Mouse (Mus musculus) neural tube, embryonic 13.5 days (tissue): ENCODE results near the gene Cep295nl. TPM values are rescaled to one million over a fixed set of nuclear protein-coding genes. Genes with fewer than 3 reads are reported as not detected.
A peak's percentile ranks its signal among the peaks of the same experiment; 100 is the strongest.

ENCODE experiments used
- ATAC-seq: fragments of 200-750 bp; cut with Nextera tagmentation; 2 replicates; pipeline ENCODE4 v1.8.0; 2017; ENCODE audit warnings: low read depth, mild to moderate bottlenecking, moderate TSS enrichment, moderate library complexity
- H3K27ac ChIP-seq: fragments of 300-500 bp; sonication (generic); replicated peaks from 2 replicates; pipeline ENCODE4 v1.5.1; 2015; ENCODE audit warnings: moderate library complexity, mild to moderate bottlenecking, inconsistent platforms
- H3K27me3 ChIP-seq: fragments of 300-500 bp; sonication (generic); 2 replicates; pipeline ENCODE4 v1.6.1; 2015; ENCODE audit warnings: mild to moderate bottlenecking, inconsistent platforms
- H3K36me3 ChIP-seq: fragments of 300-500 bp; sonication (generic); 2 replicates; pipeline ENCODE4 v1.6.1; 2015; ENCODE audit warnings: mild to moderate bottlenecking, inconsistent platforms
- H3K4me1 ChIP-seq: fragments of 300-500 bp; sonication (generic); replicated peaks from 2 replicates; pipeline ENCODE4 v1.6.1; 2015; ENCODE audit warnings: inconsistent platforms
- H3K4me2 ChIP-seq: fragments of 300-500 bp; sonication (generic); 2 replicates; pipeline ENCODE4 v1.6.1; 2015; ENCODE audit warnings: inconsistent platforms, mild to moderate bottlenecking, moderate library complexity
- H3K4me3 ChIP-seq: fragments of 300-500 bp; sonication (generic); 2 replicates; pipeline ENCODE4 v1.5.1; 2015; ENCODE audit warnings: mild to moderate bottlenecking, inconsistent platforms
- H3K9ac ChIP-seq: fragments of 300-500 bp; sonication (generic); 2 replicates; pipeline ENCODE4 v1.6.1; 2015; ENCODE audit warnings: moderate library complexity, mild to moderate bottlenecking, inconsistent platforms
- H3K9me3 ChIP-seq: fragments of 300-500 bp; sonication (generic); 2 replicates; pipeline ENCODE4 v1.6.1; 2016; ENCODE audit warnings: inconsistent platforms
- WGBS: fragments of 180-500 bp; shearing (Covaris S2); methylation state at CpG from one replicate; pipeline ENCODE4 v1.1.7; 2015; 5-methylcytosine and 5-hydroxymethylcytosine counted together
- polyA plus RNA-seq: library from polyadenylated mRNA; unstranded; fragments of >200 nt; fragmentation: Nextera tagmentation; extraction: Ambion mirVana; gene quantifications from 2 replicates; pipeline ENCODE4 v1.2.1, GENCODE M21; 2015

Cep295nl gene
- polyA plus RNA-seq, 1 experiment from 2014 or later = 0.13 TPM

- peak; percentile 75 for ATAC-seq
- Histone ChIP-seq H3K4me1 (peaks cover 38% of the 10 kb centered on the region), H3K36me3 (no peaks in the 10 kb centered on the region), H3K4me2 (peak overlapping the region; percentile 87), H3K9ac (peak overlapping the region; percentile 95), H3K9me3 (no peaks in the 10 kb centered on the region), H3K27ac (peak overlapping the region; percentile 89), H3K27me3 (no peaks in the 10 kb centered on the region), H3K4me3 (peak overlapping the region; percentile 75)
- under 1% methylated on average over 33 of the region's 47 CpGs for WGBS
Measured at GRCm38 (mm10) chr11:118354636-118355191, 12.4 kb upstream of the Cep295nl start.

- Histone ChIP-seq H3K4me1 (peaks cover 64% of the 10 kb centered on the region), H3K36me3 (no peaks in the 10 kb centered on the region), H3K27me3 (no peaks in the 10 kb centered on the region), H3K4me3 (no peak overlapping the region), H3K27ac (no peak overlapping the region), H3K4me2 (no peak overlapping the region), H3K9me3 (no peaks in the 10 kb centered on the region), H3K9ac (no peak overlapping the region)
- WGBS = 84% methylated on average over 5 of the region's 5 CpGs
- ATAC-seq = no peak
Measured at GRCm38 (mm10) chr11:118349494-118349893, 7.2 kb upstream of the Cep295nl start.

GRCm38 (mm10) chr11:118348877-118349276 is 6.6 kb upstream of the Cep295nl start:
- peaks cover 60% of the 10 kb centered on the region for H3K4me1 ChIP-seq
- H3K36me3 ChIP-seq = no peaks in the 10 kb centered on the region
- no peak overlapping the region for H3K4me2 ChIP-seq
- H3K9me3 ChIP-seq = no peaks in the 10 kb centered on the region
- no peak overlapping the region for H3K4me3 ChIP-seq
- ATAC-seq = no peak
- no peak overlapping the region for H3K9ac ChIP-seq
- 73% methylated on average over 5 of the region's 5 CpGs for WGBS
- no peaks in the 10 kb centered on the region for H3K27me3 ChIP-seq
- H3K27ac ChIP-seq = no peak overlapping the region

GRCm38 (mm10) chr11:118348419-118348818 is 6.1 kb upstream of the Cep295nl start:
- 68% methylated on average over 3 of the region's 3 CpGs for WGBS
- Histone ChIP-seq H3K27ac (no peak overlapping the region), H3K36me3 (no peaks in the 10 kb centered on the region), H3K9ac (no peak overlapping the region), H3K4me3 (no peak overlapping the region), H3K27me3 (no peaks in the 10 kb centered on the region), H3K4me1 (peaks cover 60% of the 10 kb centered on the region), H3K4me2 (no peak overlapping the region), H3K9me3 (no peaks in the 10 kb centered on the region)
- ATAC-seq = no peak

- 88% methylated on average over 12 of the region's 12 CpGs for WGBS
- Histone ChIP-seq H3K9ac (no peak overlapping the region), H3K4me2 (no peak overlapping the region), H3K36me3 (no peaks in the 10 kb centered on the region), H3K9me3 (no peaks in the 10 kb centered on the region), H3K4me3 (no peak overlapping the region), H3K4me1 (peaks cover 59% of the 10 kb centered on the region), H3K27me3 (no peaks in the 10 kb centered on the region), H3K27ac (no peak overlapping the region)
- no peak for ATAC-seq
Measured at GRCm38 (mm10) chr11:118347911-118348310, 5.6 kb upstream of the Cep295nl start.

- Histone ChIP-seq H3K9me3 (no peaks in the 10 kb centered on the region), H3K27me3 (no peaks in the 10 kb centered on the region), H3K4me1 (peaks cover 59% of the 10 kb centered on the region), H3K4me3 (no peak overlapping the region), H3K9ac (no peak overlapping the region), H3K27ac (no peak overlapping the region), H3K36me3 (no peaks in the 10 kb centered on the region), H3K4me2 (no peak overlapping the region)
- ATAC-seq = no peak
- 94% methylated on average over 2 of the region's 2 CpGs for WGBS
Measured at GRCm38 (mm10) chr11:118347391-118347790, 5.1 kb upstream of the Cep295nl start.

GRCm38 (mm10) chr11:118346395-118347096 is 4.2 kb upstream of the Cep295nl start:
- H3K9ac ChIP-seq = no peak overlapping the region
- H3K27me3 ChIP-seq = no peaks in the 10 kb centered on the region
- no peaks in the 10 kb centered on the region for H3K9me3 ChIP-seq
- 77% methylated on average over 8 of the region's 8 CpGs for WGBS
- no peaks in the 10 kb centered on the region for H3K36me3 ChIP-seq
- H3K27ac ChIP-seq = no peak overlapping the region
- H3K4me2 ChIP-seq = no peak overlapping the region
- peaks cover 66% of the 10 kb centered on the region for H3K4me1 ChIP-seq
- ATAC-seq = no peak
- H3K4me3 ChIP-seq = no peak overlapping the region

- ATAC-seq = 0 out of 2 replicates have a peak, but pooled peaks have one; percentile 42
Measured at GRCm38 (mm10) chr11:118345693-118346092, 3.4 kb upstream of the Cep295nl start.

GRCm38 (mm10) chr11:118343629-118344028 is 1.3 kb upstream of the Cep295nl start:
- Histone ChIP-seq H3K4me1 (peaks cover 57% of the 10 kb centered on the region), H3K9ac (no peak overlapping the region), H3K27ac (no peak overlapping the region), H3K9me3 (no peaks in the 10 kb centered on the region), H3K36me3 (no peaks in the 10 kb centered on the region), H3K27me3 (no peaks in the 10 kb centered on the region), H3K4me3 (no peak overlapping the region), H3K4me2 (no peak overlapping the region)
- 75% methylated on average over 2 of the region's 2 CpGs for WGBS
- no peak for ATAC-seq

More at GRCm38 (mm10) chr11:118345693-118346092, 3.4 kb upstream of the Cep295nl start:
- 49% methylated on average over 4 of the region's 4 CpGs for WGBS
- Histone ChIP-seq H3K9ac (no peak overlapping the region), H3K4me1 (peaks cover 70% of the 10 kb centered on the region), H3K36me3 (no peaks in the 10 kb centered on the region), H3K4me3 (no peak overlapping the region), H3K27me3 (no peaks in the 10 kb centered on the region), H3K27ac (peak overlapping the region; percentile 23; the same call in 1 of the 2 replicates), H3K4me2 (no peak overlapping the region), H3K9me3 (no peaks in the 10 kb centered on the region)

GRCm38 (mm10) chr11:118337491-118338168 is 4.7 kb downstream of the Cep295nl start:
- Histone ChIP-seq H3K4me2 (no peak overlapping the region), H3K36me3 (peaks cover 11% of the 10 kb centered on the region; the same call in 1 of the 2 replicates), H3K9ac (no peak overlapping the region), H3K27ac (no peak overlapping the region), H3K4me1 (peaks cover 15% of the 10 kb centered on the region), H3K9me3 (no peaks in the 10 kb centered on the region), H3K27me3 (no peaks in the 10 kb centered on the region), H3K4me3 (no peak overlapping the region)
- no peak for ATAC-seq
- WGBS = 73% methylated on average over 8 of the region's 8 CpGs

GRCm38 (mm10) chr11:118333431-118333830 is 8.9 kb downstream of the Cep295nl start:
- Histone ChIP-seq H3K4me3 (no peak overlapping the region), H3K4me2 (no peak overlapping the region), H3K27ac (no peak overlapping the region), H3K36me3 (peaks cover 16% of the 10 kb centered on the region; the same call in 1 of the 2 replicates), H3K27me3 (no peaks in the 10 kb centered on the region), H3K9me3 (no peaks in the 10 kb centered on the region), H3K4me1 (peaks cover 6% of the 10 kb centered on the region), H3K9ac (no peak overlapping the region)
- ATAC-seq = no peak
- WGBS = 89% methylated on average over 17 of the region's 17 CpGs

- no peak for ATAC-seq
- Histone ChIP-seq H3K4me1 (peaks cover 16% of the 10 kb centered on the region), H3K4me3 (no peak overlapping the region), H3K9me3 (no peaks in the 10 kb centered on the region), H3K27ac (no peak overlapping the region), H3K9ac (no peak overlapping the region), H3K36me3 (peaks cover 16% of the 10 kb centered on the region; the same call in 1 of the 2 replicates), H3K4me2 (no peak overlapping the region), H3K27me3 (no peaks in the 10 kb centered on the region)
- 92% methylated on average over 11 of the region's 11 CpGs for WGBS
Measured at GRCm38 (mm10) chr11:118332376-118332775, 9.9 kb downstream of the Cep295nl start.
